ENCODE assay signal across 7 mouse cellular contexts in genomic region chr9:111270606-111271005, GRCm38 (mm10). TPM values are rescaled to one million over a fixed set of nuclear protein-coding genes. Genes with fewer than 3 reads are reported as not detected.
DNase-seq lines count a peak whose midpoint lies in the region; ATAC-seq and TF ChIP-seq lines count a peak whose summit lies in the region.

No protein-coding gene starts in this region.

- H3K27ac ChIP-seq in lung, postnatal 0 days (ENCODE audit: low read length) = peak overlapping the region; percentile 88
- peak overlapping the region; percentile 91 for H3K27ac ChIP-seq in forebrain, embryonic 12.5 days
- peak overlapping the region; percentile 93 for H3K27ac ChIP-seq in limb, embryonic 14.5 days (replicated peaks; ENCODE audit: low read depth, low read length)
- peak overlapping the region; percentile 94; the same call in 1 of the 2 replicates for H3K27ac ChIP-seq in stomach, embryonic 15.5 days

- peaks cover 26% of the 10 kb centered on the region; the same call in 1 of the 2 replicates for H3K4me1 ChIP-seq in lung, postnatal 0 days (ENCODE audit: insufficient read depth, low read depth, low read length)
- peaks cover 37% of the 10 kb centered on the region for H3K4me1 ChIP-seq in forebrain, embryonic 12.5 days
- peaks cover 27% of the 10 kb centered on the region for H3K4me1 ChIP-seq in limb, embryonic 14.5 days (ENCODE audit: control insufficient read depth, insufficient read depth, low read length)
- peaks cover 22% of the 10 kb centered on the region for H3K4me1 ChIP-seq in stomach, embryonic 15.5 days

- no peak for ATAC-seq in lung, postnatal 0 days
- no peak for ATAC-seq in forebrain, embryonic 12.5 days (ENCODE audit: low FRiP score)
- ATAC-seq in limb, embryonic 14.5 days (ENCODE audit: low FRiP score, low read depth) = no peak
- no peak for ATAC-seq in stomach, embryonic 15.5 days (ENCODE audit: insufficient read depth, low FRiP score, low read depth)

- peak overlapping the region; percentile 64 for H3K4me3 ChIP-seq in lung, postnatal 0 days (ENCODE audit: low read depth, low read length)
- H3K4me3 ChIP-seq in forebrain, embryonic 12.5 days (replicated peaks) = peak overlapping the region; percentile 76
- H3K4me3 ChIP-seq in limb, embryonic 14.5 days (replicated peaks; ENCODE audit: low read length) = peak overlapping the region; percentile 91
- peak overlapping the region; percentile 76 for H3K4me3 ChIP-seq in stomach, embryonic 15.5 days (replicated peaks)

- no peaks in the 10 kb centered on the region for H3K36me3 ChIP-seq in lung, postnatal 0 days (ENCODE audit: insufficient read depth, low read length)
- H3K36me3 ChIP-seq in forebrain, embryonic 12.5 days (replicated peaks) = 0 out of 2 replicates have a peak, but pooled peaks cover 22% of the 10 kb centered on the region
- peaks cover 28% of the 10 kb centered on the region for H3K36me3 ChIP-seq in limb, embryonic 14.5 days (ENCODE audit: control insufficient read depth, insufficient read depth, low read length)
- no peaks in the 10 kb centered on the region for H3K36me3 ChIP-seq in stomach, embryonic 15.5 days

- 6% methylated on average over 5 of the region's 5 CpGs for WGBS in lung, postnatal 0 days
- 15% methylated on average over 5 of the region's 5 CpGs for WGBS in forebrain, embryonic 12.5 days
- 19% methylated on average over 5 of the region's 5 CpGs for WGBS in limb, embryonic 14.5 days
- 5% methylated on average over 5 of the region's 5 CpGs for WGBS in stomach, embryonic 15.5 days

- no peak for TF ChIP-seq POLR2A in limb, embryonic 14.5 days (IDR thresholded peaks at IDR 0.05; ENCODE audit: borderline replicate concordance, extremely low read depth, insufficient read depth, insufficient read length)

- peak overlapping the region; percentile 73 for H3K4me2 ChIP-seq in lung, postnatal 0 days (replicated peaks; ENCODE audit: low read depth, low read length)
- peak overlapping the region; percentile 65 for H3K4me2 ChIP-seq in forebrain, embryonic 12.5 days
- H3K4me2 ChIP-seq in limb, embryonic 14.5 days (replicated peaks; ENCODE audit: low read depth, low read length, severe bottlenecking) = peak overlapping the region; percentile 57
- peak overlapping the region; percentile 51 for H3K4me2 ChIP-seq in stomach, embryonic 15.5 days

- no peak for DNase-seq in lung, postnatal 0 days (ENCODE audit: low spot score)
- no peak for DNase-seq in lung, postnatal 36 days
- DNase-seq in limb, embryonic 14.5 days (ENCODE audit: low spot score) = no peak
- no peak for DNase-seq in frontal cortex, postnatal 36 days (ENCODE audit: low spot score in 2 of 2)
- no peak for DNase-seq in gastrocnemius, postnatal 4 days (ENCODE audit: low spot score in 2 of 2)

- TF ChIP-seq CTCF in lung, postnatal 0 days (IDR thresholded peaks at IDR 0.05) = no peak

- no peak for TF ChIP-seq EP300 in lung, postnatal 0 days (IDR thresholded peaks at IDR 0.05)

- peak overlapping the region; percentile 65; the same call in 1 of the 2 replicates for H3K9ac ChIP-seq in lung, postnatal 0 days (replicated peaks; ENCODE audit: low read depth)
- peak overlapping the region; percentile 74 for H3K9ac ChIP-seq in forebrain, embryonic 12.5 days
- peak overlapping the region; percentile 75 for H3K9ac ChIP-seq in limb, embryonic 14.5 days (ENCODE audit: low read depth, low read length, severe bottlenecking)
- peak overlapping the region; percentile 56; the same call in 1 of the 2 replicates for H3K9ac ChIP-seq in stomach, embryonic 15.5 days

- no peaks in the 10 kb centered on the region for H3K9me3 ChIP-seq in lung, postnatal 0 days (ENCODE audit: low read length)
- no peaks in the 10 kb centered on the region for H3K9me3 ChIP-seq in forebrain, embryonic 12.5 days
- no peaks in the 10 kb centered on the region for H3K9me3 ChIP-seq in limb, embryonic 14.5 days (ENCODE audit: control insufficient read depth, low read length)
- H3K9me3 ChIP-seq in stomach, embryonic 15.5 days = no peaks in the 10 kb centered on the region

- H3K27me3 ChIP-seq in lung, postnatal 0 days (replicated peaks; ENCODE audit: insufficient read depth, low read length) = no peaks in the 10 kb centered on the region
- no peaks in the 10 kb centered on the region for H3K27me3 ChIP-seq in forebrain, embryonic 12.5 days
- H3K27me3 ChIP-seq in limb, embryonic 14.5 days (ENCODE audit: control insufficient read depth, insufficient read depth, low read length) = no peaks in the 10 kb centered on the region
- no peaks in the 10 kb centered on the region for H3K27me3 ChIP-seq in stomach, embryonic 15.5 days (replicated peaks)

RNA-seq across cellular contexts. Expression of gene Mlh1, which starts 1.0 kb away (rescaled TPM):
- 13.1 and 14.2 TPM in 2 replicates for polyA plus RNA-seq in lung, postnatal 0 days (2015; fragmentation: Nextera tagmentation; extraction: Ambion mirVana)
- polyA plus RNA-seq in forebrain, embryonic 12.5 days (2016; fragmentation: Nextera tagmentation; extraction: Ambion mirVana) = 49.3 and 53.3 TPM in 2 replicates
- polyA plus RNA-seq in limb, embryonic 14.5 days (2012; rRNA removed) = 46.5 and 52.2 TPM in 2 replicates
- 33.5 and 35.4 TPM in 2 replicates for polyA plus RNA-seq in limb, embryonic 14.5 days (2014; fragmentation: Nextera tagmentation; extraction: Ambion mirVana)
- 36.8 and 41.7 TPM in 2 replicates for polyA plus RNA-seq in stomach, embryonic 15.5 days (2015; fragmentation: Nextera tagmentation; extraction: Ambion mirVana)
- total RNA-seq in gastrocnemius, postnatal 4 days (2021) = 10 to 100 TPM; 18.3 to 27.6 TPM

RNA-seq across cellular contexts. Expression of gene Epm2aip1, which starts 1.1 kb away (rescaled TPM):
- 10.5 and 11.4 TPM in 2 replicates for polyA plus RNA-seq in lung, postnatal 0 days (2015; fragmentation: Nextera tagmentation; extraction: Ambion mirVana)
- 46.9 and 52.5 TPM in 2 replicates for polyA plus RNA-seq in forebrain, embryonic 12.5 days (2016; fragmentation: Nextera tagmentation; extraction: Ambion mirVana)
- 45.2 and 47.8 TPM in 2 replicates for polyA plus RNA-seq in limb, embryonic 14.5 days (2012; rRNA removed)
- polyA plus RNA-seq in limb, embryonic 14.5 days (2014; fragmentation: Nextera tagmentation; extraction: Ambion mirVana) = 45.4 and 47.3 TPM in 2 replicates
- 23.5 and 25.8 TPM in 2 replicates for polyA plus RNA-seq in stomach, embryonic 15.5 days (2015; fragmentation: Nextera tagmentation; extraction: Ambion mirVana)
- 10 to 100 TPM; 38.2 to 44.2 TPM for total RNA-seq in gastrocnemius, postnatal 4 days (2021)

RNA-seq across cellular contexts. Expression of gene Trank1, which starts 40.9 kb away (rescaled TPM):
- polyA plus RNA-seq in lung, postnatal 0 days (2015; fragmentation: Nextera tagmentation; extraction: Ambion mirVana) = 0.02 and 0.08 TPM in 2 replicates
- 2.7 and 3.1 TPM in 2 replicates for polyA plus RNA-seq in forebrain, embryonic 12.5 days (2016; fragmentation: Nextera tagmentation; extraction: Ambion mirVana)
- 1.2 and 1.4 TPM in 2 replicates for polyA plus RNA-seq in limb, embryonic 14.5 days (2012; rRNA removed)
- polyA plus RNA-seq in limb, embryonic 14.5 days (2014; fragmentation: Nextera tagmentation; extraction: Ambion mirVana) = 0.35 and 0.83 TPM in 2 replicates
- polyA plus RNA-seq in stomach, embryonic 15.5 days (2015; fragmentation: Nextera tagmentation; extraction: Ambion mirVana) = 0.10 and 0.13 TPM in 2 replicates
- under 1 TPM; 0.62 to 0.76 TPM for total RNA-seq in gastrocnemius, postnatal 4 days (2021)
